Mouse (Mus musculus): ENCODE data around the gene Map4.

- no peak for TF ChIP-seq POLR2A (IDR thresholded peaks at IDR 0.05; ENCODE audit: borderline replicate concordance, extremely low read depth, insufficient read depth, insufficient read length, poor library complexity, severe bottlenecking)
- TF ChIP-seq CTCF (IDR thresholded peaks at IDR 0.05; ENCODE audit: borderline replicate concordance, extremely low read depth, insufficient read depth, insufficient read length): no peak
These were observed 71.2 kb downstream of the Map4 start for GRCm38 (mm10) chr9:110002413-110002812.
